Mouse (Mus musculus): Measurements from ENCODE around the gene Rbks. TPM values are rescaled to one million over a fixed set of nuclear protein-coding genes. Genes with fewer than 3 reads are reported as not detected.

Gene Rbks
- polyA plus RNA-seq, 1 experiment, result 1.5 TPM

GRCm38 (mm10) chr5:31673431-31673830 is 24.0 kb downstream of the Rbks start:
- TF ChIP-seq CTCF (IDR thresholded peaks at IDR 0.05; ENCODE audit: borderline replicate concordance, extremely low read depth, insufficient read depth, insufficient read length) (no peak), POLR2A (IDR thresholded peaks at IDR 0.05; ENCODE audit: borderline replicate concordance, extremely low read depth, insufficient read depth, insufficient read length, poor library complexity, severe bottlenecking) (no peak)
- DNase-seq (ENCODE audit: low read depth), result no peak

GRCm38 (mm10) chr5:31671137-31671536 is 26.3 kb downstream of the Rbks start:
- TF ChIP-seq CTCF (IDR thresholded peaks at IDR 0.05; ENCODE audit: borderline replicate concordance, extremely low read depth, insufficient read depth, insufficient read length) (no peak), POLR2A (IDR thresholded peaks at IDR 0.05; ENCODE audit: borderline replicate concordance, extremely low read depth, insufficient read depth, insufficient read length, poor library complexity, severe bottlenecking) (no peak)
- DNase-seq (ENCODE audit: low read depth), result no peak

- no peak for DNase-seq (ENCODE audit: low read depth)
- TF ChIP-seq CTCF (IDR thresholded peaks at IDR 0.05; ENCODE audit: borderline replicate concordance, extremely low read depth, insufficient read depth, insufficient read length) (no peak), POLR2A (IDR thresholded peaks at IDR 0.05; ENCODE audit: borderline replicate concordance, extremely low read depth, insufficient read depth, insufficient read length, poor library complexity, severe bottlenecking) (no peak)
These were observed 27.4 kb downstream of the Rbks start for GRCm38 (mm10) chr5:31669984-31670383.

GRCm38 (mm10) chr5:31668325-31668968 is 29.0 kb downstream of the Rbks start:
- TF ChIP-seq CTCF (IDR thresholded peaks at IDR 0.05; ENCODE audit: borderline replicate concordance, extremely low read depth, insufficient read depth, insufficient read length) (no peak), POLR2A (IDR thresholded peaks at IDR 0.05; ENCODE audit: borderline replicate concordance, extremely low read depth, insufficient read depth, insufficient read length, poor library complexity, severe bottlenecking) (no peak)
- DNase-seq (ENCODE audit: low read depth), result no peak

- DNase-seq (ENCODE audit: low read depth), result no peak
- TF ChIP-seq POLR2A (IDR thresholded peaks at IDR 0.05; ENCODE audit: borderline replicate concordance, extremely low read depth, insufficient read depth, insufficient read length, poor library complexity, severe bottlenecking) (no peak), CTCF (IDR thresholded peaks at IDR 0.05; ENCODE audit: borderline replicate concordance, extremely low read depth, insufficient read depth, insufficient read length) (no peak)
These were observed 31.3 kb downstream of the Rbks start for GRCm38 (mm10) chr5:31666176-31666575.

DNA sequence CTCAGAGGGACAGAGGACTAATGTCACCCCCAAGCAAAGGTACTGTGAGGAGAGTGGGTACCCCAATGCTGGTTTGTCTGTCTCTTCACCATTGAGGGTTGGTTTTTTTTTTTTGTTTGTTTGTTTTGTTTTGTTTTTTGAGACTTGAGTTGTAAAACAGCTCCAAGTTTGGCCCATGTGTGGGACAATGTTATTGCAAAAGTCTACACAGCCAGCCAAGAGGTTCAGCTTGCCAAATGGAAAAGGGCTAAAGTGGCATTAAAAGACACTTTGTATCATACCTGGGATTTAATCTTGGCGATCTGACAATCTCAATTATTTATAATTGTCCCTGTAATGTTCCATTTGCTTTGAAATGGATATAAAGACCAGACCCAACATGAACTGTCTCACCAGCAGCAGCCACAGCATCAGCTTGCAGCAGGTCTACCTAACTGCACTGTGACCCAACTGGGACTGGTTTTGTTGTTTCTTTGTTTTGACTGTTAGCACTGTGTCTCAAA is 41.7 kb downstream of the Rbks start:
- DNase-seq (ENCODE audit: low read depth), result no peak
- TF ChIP-seq POLR2A (IDR thresholded peaks at IDR 0.05; ENCODE audit: borderline replicate concordance, extremely low read depth, insufficient read depth, insufficient read length, poor library complexity, severe bottlenecking) (no peak), CTCF (IDR thresholded peaks at IDR 0.05; ENCODE audit: borderline replicate concordance, extremely low read depth, insufficient read depth, insufficient read length) (no peak)

GRCm38 (mm10) chr5:31650518-31651288 is 46.7 kb downstream of the Rbks start:
- TF ChIP-seq POLR2A (IDR thresholded peaks at IDR 0.05; ENCODE audit: borderline replicate concordance, extremely low read depth, insufficient read depth, insufficient read length, poor library complexity, severe bottlenecking) (no peak), CTCF (IDR thresholded peaks at IDR 0.05; ENCODE audit: borderline replicate concordance, extremely low read depth, insufficient read depth, insufficient read length) (no peak)
- DNase-seq (ENCODE audit: low read depth), result no peak

GRCm38 (mm10) chr5:31647327-31647726 is 50.1 kb downstream of the Rbks start:
- no peak for DNase-seq (ENCODE audit: low read depth)
- TF ChIP-seq CTCF (IDR thresholded peaks at IDR 0.05; ENCODE audit: borderline replicate concordance, extremely low read depth, insufficient read depth, insufficient read length) (no peak), POLR2A (IDR thresholded peaks at IDR 0.05; ENCODE audit: borderline replicate concordance, extremely low read depth, insufficient read depth, insufficient read length, poor library complexity, severe bottlenecking) (no peak)

GRCm38 (mm10) chr5:31646574-31646973 is 50.9 kb downstream of the Rbks start:
- no peak for TF ChIP-seq POLR2A (IDR thresholded peaks at IDR 0.05; ENCODE audit: borderline replicate concordance, extremely low read depth, insufficient read depth, insufficient read length, poor library complexity, severe bottlenecking)
- no peak for TF ChIP-seq CTCF (IDR thresholded peaks at IDR 0.05; ENCODE audit: borderline replicate concordance, extremely low read depth, insufficient read depth, insufficient read length)
- DNase-seq (ENCODE audit: low read depth), result no peak

DNA sequence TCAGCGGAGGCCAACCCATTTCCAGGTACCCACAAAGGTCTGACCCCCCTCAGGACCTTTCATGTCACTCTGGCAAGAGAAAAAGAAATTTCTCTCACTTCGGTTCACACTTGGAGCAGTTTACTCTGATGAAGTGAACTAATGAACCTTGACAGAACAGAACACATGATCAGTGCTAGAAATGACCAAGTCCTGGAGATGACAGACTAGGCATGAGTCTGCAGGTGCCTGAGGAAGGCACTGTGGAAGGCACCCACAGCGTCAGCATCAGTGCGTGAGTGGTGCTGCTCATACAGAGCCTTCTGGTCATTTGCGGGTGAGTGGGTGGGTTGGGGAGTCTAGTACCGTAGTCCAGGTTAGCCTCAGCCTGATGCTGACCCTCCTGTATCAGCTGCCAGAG is 51.6 kb downstream of the Rbks start:
- TF ChIP-seq POLR2A (IDR thresholded peaks at IDR 0.05; ENCODE audit: borderline replicate concordance, extremely low read depth, insufficient read depth, insufficient read length, poor library complexity, severe bottlenecking), result no peak
- TF ChIP-seq CTCF (IDR thresholded peaks at IDR 0.05; ENCODE audit: borderline replicate concordance, extremely low read depth, insufficient read depth, insufficient read length), result no peak
- no peak for DNase-seq (ENCODE audit: low read depth)

- no peak for DNase-seq (ENCODE audit: low read depth)
- no peak for TF ChIP-seq POLR2A (IDR thresholded peaks at IDR 0.05; ENCODE audit: borderline replicate concordance, extremely low read depth, insufficient read depth, insufficient read length, poor library complexity, severe bottlenecking)
- no peak for TF ChIP-seq CTCF (IDR thresholded peaks at IDR 0.05; ENCODE audit: borderline replicate concordance, extremely low read depth, insufficient read depth, insufficient read length)
These were observed 52.6 kb downstream of the Rbks start for GRCm38 (mm10) chr5:31644847-31645246.
